Mouse (Mus musculus) brain, embryonic 14.5 days (tissue): ENCODE measurements around the gene Ranbp9.

ENCODE experiments used
- CTCF ChIP-seq: fragments of 200-500 bp; IDR thresholded peaks from 2 replicates; pipeline ENCODE4 v1.5.1; 2012; ENCODE audit warnings: inconsistent platforms, mild to moderate bottlenecking, moderate library complexity, borderline replicate concordance; ENCODE audit not compliant: insufficient read depth, insufficient read length; ENCODE audit errors: extremely low read depth
- POLR2A ChIP-seq: fragments of 200-500 bp; IDR thresholded peaks from 2 replicates; pipeline ENCODE4 v1.6.1; 2012; ENCODE audit warnings: mild to moderate bottlenecking, inconsistent platforms, borderline replicate concordance; ENCODE audit not compliant: poor library complexity, insufficient read depth, insufficient read length, severe bottlenecking; ENCODE audit errors: extremely low read depth

DNA sequence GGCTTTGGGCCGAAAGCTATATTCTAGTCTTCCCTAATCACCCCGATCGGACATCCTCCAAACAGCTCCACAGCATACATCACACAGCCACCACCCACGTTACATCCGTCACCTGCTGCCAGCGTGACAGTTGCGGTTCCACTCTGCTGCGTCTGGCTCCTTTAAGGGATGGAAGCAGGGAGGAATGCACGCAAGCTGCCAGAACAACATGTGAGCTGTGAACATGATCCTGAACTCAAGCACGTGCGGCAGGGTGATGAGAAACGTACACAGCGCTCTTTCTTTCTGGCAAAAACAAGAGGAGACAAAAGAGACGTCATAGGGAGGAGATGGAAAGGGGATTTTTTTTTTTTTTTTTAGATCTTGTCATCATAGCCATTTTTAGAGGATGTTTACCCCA, 17.8 kb upstream of the Ranbp9 start:
- TF ChIP-seq CTCF, result no peak
- no peak for TF ChIP-seq POLR2A
